ENCODE assay signal across 13 mouse cellular contexts in genomic region chr17:62615159-62615558, GRCm38 (mm10).
DNase-seq lines count a peak whose midpoint lies in the region; ATAC-seq and TF ChIP-seq lines count a peak whose summit lies in the region.
"Had no signal": no experiment of that assay in that cellular context is flagged by ENCODE, and none has a peak within 500 bp of the region (broad histone marks: within the 10 kb centered on the region; RNA-seq: fewer than 3 reads in every experiment).

No protein-coding gene starts in this region.

- 0 out of 2 replicates have a peak, but pooled peaks cover 4% of the 10 kb centered on the region for H3K4me1 ChIP-seq in intestine, embryonic 15.5 days (replicated peaks)
- peaks cover 6% of the 10 kb centered on the region; the same call in 1 of the 2 replicates for H3K4me1 ChIP-seq in intestine, embryonic 16.5 days (ENCODE audit: control insufficient read depth, insufficient read depth, low read length)
- H3K4me1 ChIP-seq in embryonic facial prominence, embryonic 11.5 days (ENCODE audit: control insufficient read depth, insufficient read depth, low read length): no peaks in the 10 kb centered on the region
- peaks cover 23% of the 10 kb centered on the region for H3K4me1 ChIP-seq in limb, embryonic 10.5 days
- H3K4me1 ChIP-seq in liver, embryonic 12.5 days: no peaks in the 10 kb centered on the region

- no peak overlapping the region for H3K4me3 ChIP-seq in intestine, embryonic 15.5 days (replicated peaks)
- H3K4me3 ChIP-seq in intestine, embryonic 16.5 days (ENCODE audit: low read length): no peak overlapping the region
- no peak overlapping the region for H3K4me3 ChIP-seq in embryonic facial prominence, embryonic 11.5 days (ENCODE audit: low read depth, low read length)
- no peak overlapping the region for H3K4me3 ChIP-seq in limb, embryonic 10.5 days
- H3K4me3 ChIP-seq in liver, embryonic 12.5 days: no peak overlapping the region
- H3K4me3 ChIP-seq: heart, embryonic 13.5 days; myocyte had no signal

- no peak overlapping the region for H3K9ac ChIP-seq in intestine, embryonic 15.5 days
- H3K9ac ChIP-seq in intestine, embryonic 16.5 days (ENCODE audit: low read depth, low read length): no peak overlapping the region
- no peak overlapping the region for H3K9ac ChIP-seq in embryonic facial prominence, embryonic 11.5 days (replicated peaks; ENCODE audit: low read length)
- H3K9ac ChIP-seq in liver, embryonic 12.5 days: no peak overlapping the region
- H3K9ac ChIP-seq: heart, embryonic 13.5 days had no signal

- no peaks in the 10 kb centered on the region for H3K27me3 ChIP-seq in intestine, embryonic 15.5 days (replicated peaks)
- H3K27me3 ChIP-seq in intestine, embryonic 16.5 days (replicated peaks; ENCODE audit: control insufficient read depth, insufficient read depth, low read length): no peaks in the 10 kb centered on the region
- no peaks in the 10 kb centered on the region for H3K27me3 ChIP-seq in embryonic facial prominence, embryonic 11.5 days (ENCODE audit: control insufficient read depth, insufficient read depth, low read length)
- no peaks in the 10 kb centered on the region for H3K27me3 ChIP-seq in limb, embryonic 10.5 days (ENCODE audit: low read depth, poor library complexity, severe bottlenecking)
- no peaks in the 10 kb centered on the region for H3K27me3 ChIP-seq in liver, embryonic 12.5 days (replicated peaks)
- H3K27me3 ChIP-seq: heart, embryonic 13.5 days had no signal

- H3K27ac ChIP-seq in intestine, embryonic 15.5 days: no peak overlapping the region
- H3K27ac ChIP-seq in intestine, embryonic 16.5 days (ENCODE audit: low read length): no peak overlapping the region
- no peak overlapping the region for H3K27ac ChIP-seq in embryonic facial prominence, embryonic 11.5 days (replicated peaks; ENCODE audit: low read depth, low read length)
- H3K27ac ChIP-seq in limb, embryonic 10.5 days: peak overlapping the region; percentile 36; the same call in 1 of the 2 replicates
- no peak overlapping the region for H3K27ac ChIP-seq in liver, embryonic 12.5 days
- H3K27ac ChIP-seq: heart, embryonic 13.5 days had no signal

- no peak overlapping the region for H3K4me2 ChIP-seq in intestine, embryonic 15.5 days (replicated peaks)
- H3K4me2 ChIP-seq in intestine, embryonic 16.5 days (ENCODE audit: low read depth, low read length): no peak overlapping the region
- no peak overlapping the region for H3K4me2 ChIP-seq in embryonic facial prominence, embryonic 11.5 days (ENCODE audit: low read depth, low read length)
- H3K4me2 ChIP-seq in liver, embryonic 12.5 days: no peak overlapping the region
- H3K4me2 ChIP-seq: midbrain, embryonic 11.5 days had no signal

- ATAC-seq in intestine, embryonic 15.5 days: 0 out of 2 replicates have a peak, but pooled peaks have one; percentile 23
- no peak for ATAC-seq in intestine, embryonic 16.5 days
- ATAC-seq in embryonic facial prominence, embryonic 11.5 days (replicated peaks; ENCODE audit: insufficient number of reproducible peaks, low FRiP score, low TSS enrichment, low read depth): no peak
- no peak for ATAC-seq in liver, embryonic 12.5 days
- ATAC-seq: CD4-positive, CD25-positive, alpha-beta regulatory T cell, adult 4 months; hindbrain, embryonic 16.5 days had no signal

- no peak for TF ChIP-seq POLR2A in brain, embryonic 14.5 days (IDR thresholded peaks at IDR 0.05; ENCODE audit: borderline replicate concordance, extremely low read depth, insufficient read depth, insufficient read length, poor library complexity, severe bottlenecking)

- no peaks in the 10 kb centered on the region for H3K36me3 ChIP-seq in intestine, embryonic 15.5 days
- H3K36me3 ChIP-seq in intestine, embryonic 16.5 days (ENCODE audit: control insufficient read depth, insufficient read depth, low read length): no peaks in the 10 kb centered on the region
- no peaks in the 10 kb centered on the region for H3K36me3 ChIP-seq in embryonic facial prominence, embryonic 11.5 days (replicated peaks; ENCODE audit: control insufficient read depth, insufficient read depth, low read depth, low read length)
- no peaks in the 10 kb centered on the region for H3K36me3 ChIP-seq in limb, embryonic 10.5 days
- no peaks in the 10 kb centered on the region for H3K36me3 ChIP-seq in liver, embryonic 12.5 days
- H3K36me3 ChIP-seq: heart, embryonic 13.5 days had no signal

- WGBS in intestine, embryonic 15.5 days: 51% methylated on average over 6 of the region's 6 CpGs
- WGBS in intestine, embryonic 16.5 days: 58% methylated on average over 6 of the region's 6 CpGs
- whole genome bisulfite sequencing in embryonic facial prominence, embryonic 11.5 days: 48% methylated on average over 6 of the region's 6 CpGs
- WGBS in limb, embryonic 10.5 days: 75% methylated on average over 6 of the region's 6 CpGs
- whole genome bisulfite sequencing in liver, embryonic 12.5 days (ENCODE audit: insufficient replicate concordance): 55% methylated on average over 6 of the region's 6 CpGs

- peak; percentile 52 for DNase-seq in brain, embryonic 14.5 days (ENCODE audit: low read depth)
- DNase-seq in embryonic facial prominence, embryonic 11.5 days (ENCODE audit: low spot score): peak; percentile 50
- no peak for DNase-seq in limb, embryonic 10.5 days (ENCODE audit: low spot score)
- DNase-seq in adrenal gland, postnatal 25 days: no peak
- DNase-seq: lung, adult 2 months had no signal

- no peak for TF ChIP-seq CTCF in brain, embryonic 14.5 days (IDR thresholded peaks at IDR 0.05; ENCODE audit: borderline replicate concordance, extremely low read depth, insufficient read depth, insufficient read length)

- no peaks in the 10 kb centered on the region for H3K9me3 ChIP-seq in intestine, embryonic 15.5 days
- no peaks in the 10 kb centered on the region for H3K9me3 ChIP-seq in intestine, embryonic 16.5 days (ENCODE audit: control insufficient read depth, low read length)
- no peaks in the 10 kb centered on the region for H3K9me3 ChIP-seq in embryonic facial prominence, embryonic 11.5 days (replicated peaks; ENCODE audit: control insufficient read depth, low read length)
- no peaks in the 10 kb centered on the region for H3K9me3 ChIP-seq in limb, embryonic 10.5 days (replicated peaks)
- H3K9me3 ChIP-seq in liver, embryonic 12.5 days (replicated peaks): no peaks in the 10 kb centered on the region
- H3K9me3 ChIP-seq: heart, embryonic 13.5 days had no signal

Comparison
In these comparisons a context has a peak if more than half of its experiments do, and no peak if none do; other contexts are left out.
1. DNase-seq: peak in brain, embryonic 14.5 days (single experiment) and embryonic facial prominence, embryonic 11.5 days (single experiment); none in limb, embryonic 10.5 days (single experiment) and adrenal gland, postnatal 25 days (single experiment).